Mouse (Mus musculus): ENCODE measurements around the gene Rusc2. TPM values are rescaled to one million over a fixed set of nuclear protein-coding genes. Genes with fewer than 3 reads are reported as not detected.

Gene Rusc2
- polyA plus RNA-seq, 1 experiment, result 15.5 TPM

DNA sequence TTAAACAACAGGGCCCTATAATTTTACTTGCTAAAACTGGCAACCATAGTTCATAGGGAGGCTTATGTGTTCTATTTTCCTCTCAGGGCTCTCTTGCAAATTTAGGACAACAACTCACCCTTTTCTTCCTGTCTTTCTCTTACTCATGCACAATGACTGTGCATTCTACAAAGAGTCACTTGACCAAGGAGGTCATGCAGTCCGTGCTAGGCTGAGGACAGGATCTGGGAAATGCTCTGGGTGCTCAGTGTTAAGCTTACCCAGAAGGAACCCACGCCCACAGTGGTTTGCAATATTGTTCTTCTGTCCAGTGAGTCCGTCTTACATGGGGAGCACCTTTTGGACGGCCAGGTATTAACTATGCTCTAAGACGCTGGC is 2.3 kb downstream of the Rusc2 start:
- H3K27ac ChIP-seq (ENCODE audit: insufficient read depth, low read depth, low read length), result peak overlapping the region; percentile 58
- no peak for TF ChIP-seq CTCF (conservative IDR thresholded peaks at IDR 0.05; ENCODE audit: insufficient read depth, insufficient read length, low read depth, low read length)
- no peak for TF ChIP-seq POLR2A (IDR thresholded peaks at IDR 0.05; ENCODE audit: low read depth, low read length)

DNA sequence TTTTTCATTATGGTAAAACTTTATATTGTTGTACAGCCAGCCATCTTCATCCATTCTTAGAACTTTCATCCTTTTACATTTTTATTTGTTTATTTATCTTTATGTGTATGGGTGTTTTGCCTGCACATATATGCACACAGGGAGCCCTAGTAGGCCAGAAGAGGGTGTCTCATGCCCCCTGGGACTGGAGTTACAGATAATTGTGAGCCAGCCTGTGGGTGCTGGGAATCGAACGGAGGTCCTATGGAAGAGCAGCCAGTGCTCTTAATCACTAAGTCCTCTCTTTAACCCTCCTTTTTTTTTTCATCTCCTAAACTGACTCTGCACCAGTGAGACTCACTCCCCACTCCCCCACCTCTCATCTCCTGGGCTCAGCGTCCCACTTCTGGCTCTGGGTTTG is 2.8 kb downstream of the Rusc2 start:
- no peaks in the 10 kb centered on the region for H3K27me3 ChIP-seq (replicated peaks; ENCODE audit: control insufficient read depth, insufficient read depth, low read length)
- peaks cover 9% of the 10 kb centered on the region; the same call in 1 of the 2 replicates for H3K4me1 ChIP-seq (ENCODE audit: control insufficient read depth, insufficient read depth, low read length)
- WGBS, result 92% methylated on average over 3 of the region's 3 CpGs
- no peaks in the 10 kb centered on the region for H3K36me3 ChIP-seq (ENCODE audit: control insufficient read depth, insufficient read depth, low read length)
- no peak overlapping the region for H3K4me3 ChIP-seq (ENCODE audit: insufficient read depth, low read depth, low read length)
- TF ChIP-seq POLR2A (IDR thresholded peaks at IDR 0.05; ENCODE audit: low read depth, low read length), result no peak
- TF ChIP-seq CTCF (conservative IDR thresholded peaks at IDR 0.05; ENCODE audit: insufficient read depth, insufficient read length, low read depth, low read length), result no peak
- no peak for DNase-seq
- H3K27ac ChIP-seq (ENCODE audit: insufficient read depth, low read depth, low read length), result no peak overlapping the region

More for the DNA sequence above, 2.3 kb downstream of the Rusc2 start:
- peak; percentile 42 for DNase-seq
- Histone ChIP-seq H3K27me3 (replicated peaks; ENCODE audit: control insufficient read depth, insufficient read depth, low read length) (no peaks in the 10 kb centered on the region), H3K36me3 (ENCODE audit: control insufficient read depth, insufficient read depth, low read length) (no peaks in the 10 kb centered on the region), H3K4me1 (ENCODE audit: control insufficient read depth, insufficient read depth, low read length) (peaks cover 8% of the 10 kb centered on the region; the same call in 1 of the 2 replicates), H3K4me3 (ENCODE audit: insufficient read depth, low read depth, low read length) (no peak overlapping the region)
- WGBS, result 60% methylated on average over 5 of the region's 5 CpGs

DNA sequence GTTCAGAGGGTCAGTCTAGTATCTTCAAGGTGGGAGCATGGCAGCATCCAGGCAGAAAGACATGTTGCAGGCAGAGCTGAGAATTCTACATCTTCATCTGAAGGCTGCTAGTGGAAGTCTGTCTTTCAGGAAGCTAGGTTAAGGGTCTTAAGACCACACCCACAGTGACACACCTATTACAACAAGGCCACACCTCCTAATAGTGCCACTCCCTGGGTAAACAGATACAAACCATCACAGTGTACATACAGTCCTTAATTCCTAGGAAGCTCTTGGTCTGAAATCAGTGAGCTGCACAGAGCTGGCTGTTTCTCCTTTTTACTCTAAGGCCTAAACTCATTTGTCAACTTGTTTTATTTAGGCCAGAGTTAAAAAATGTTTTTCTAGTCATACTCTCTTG is 5.2 kb downstream of the Rusc2 start:
- Histone ChIP-seq H3K27me3 (replicated peaks; ENCODE audit: control insufficient read depth, insufficient read depth, low read length) (no peaks in the 10 kb centered on the region), H3K4me1 (ENCODE audit: control insufficient read depth, insufficient read depth, low read length) (peaks cover 17% of the 10 kb centered on the region; the same call in 1 of the 2 replicates), H3K27ac (ENCODE audit: insufficient read depth, low read depth, low read length) (no peak overlapping the region), H3K36me3 (ENCODE audit: control insufficient read depth, insufficient read depth, low read length) (no peaks in the 10 kb centered on the region), H3K4me3 (ENCODE audit: insufficient read depth, low read depth, low read length) (no peak overlapping the region)
- no peak for DNase-seq
- TF ChIP-seq CTCF (conservative IDR thresholded peaks at IDR 0.05; ENCODE audit: insufficient read depth, insufficient read length, low read depth, low read length), result no peak
- no peak for TF ChIP-seq POLR2A (IDR thresholded peaks at IDR 0.05; ENCODE audit: low read depth, low read length)

DNA sequence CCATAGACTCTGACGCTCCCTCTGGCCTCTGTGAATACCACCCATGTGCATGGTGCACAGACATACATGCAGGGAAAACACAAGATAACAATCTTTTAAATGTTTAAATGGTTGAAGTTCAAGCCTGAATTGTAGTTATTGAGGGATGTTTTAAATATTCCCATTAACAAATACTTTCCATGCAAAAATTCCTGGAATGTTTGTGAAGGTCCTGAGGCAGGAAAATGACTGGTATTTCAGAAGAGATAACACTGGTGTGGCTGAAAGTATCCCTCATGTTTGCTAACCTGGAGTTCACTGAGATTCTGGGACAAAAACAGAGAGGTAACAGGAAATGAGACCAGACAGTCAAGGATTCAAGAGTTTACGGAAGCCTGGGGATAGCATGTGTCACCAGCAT is 7.6 kb downstream of the Rusc2 start:
- Histone ChIP-seq H3K4me3 (ENCODE audit: insufficient read depth, low read depth, low read length) (no peak overlapping the region), H3K27me3 (replicated peaks; ENCODE audit: control insufficient read depth, insufficient read depth, low read length) (no peaks in the 10 kb centered on the region), H3K4me1 (ENCODE audit: control insufficient read depth, insufficient read depth, low read length) (peaks cover 20% of the 10 kb centered on the region; the same call in 1 of the 2 replicates), H3K36me3 (ENCODE audit: control insufficient read depth, insufficient read depth, low read length) (no peaks in the 10 kb centered on the region), H3K27ac (ENCODE audit: insufficient read depth, low read depth, low read length) (peak overlapping the region; percentile 77)
- WGBS, result 49% methylated on average over 2 of the region's 2 CpGs
- DNase-seq, result no peak
- TF ChIP-seq CTCF (conservative IDR thresholded peaks at IDR 0.05; ENCODE audit: insufficient read depth, insufficient read length, low read depth, low read length) (no peak), POLR2A (IDR thresholded peaks at IDR 0.05; ENCODE audit: low read depth, low read length) (no peak)

DNA sequence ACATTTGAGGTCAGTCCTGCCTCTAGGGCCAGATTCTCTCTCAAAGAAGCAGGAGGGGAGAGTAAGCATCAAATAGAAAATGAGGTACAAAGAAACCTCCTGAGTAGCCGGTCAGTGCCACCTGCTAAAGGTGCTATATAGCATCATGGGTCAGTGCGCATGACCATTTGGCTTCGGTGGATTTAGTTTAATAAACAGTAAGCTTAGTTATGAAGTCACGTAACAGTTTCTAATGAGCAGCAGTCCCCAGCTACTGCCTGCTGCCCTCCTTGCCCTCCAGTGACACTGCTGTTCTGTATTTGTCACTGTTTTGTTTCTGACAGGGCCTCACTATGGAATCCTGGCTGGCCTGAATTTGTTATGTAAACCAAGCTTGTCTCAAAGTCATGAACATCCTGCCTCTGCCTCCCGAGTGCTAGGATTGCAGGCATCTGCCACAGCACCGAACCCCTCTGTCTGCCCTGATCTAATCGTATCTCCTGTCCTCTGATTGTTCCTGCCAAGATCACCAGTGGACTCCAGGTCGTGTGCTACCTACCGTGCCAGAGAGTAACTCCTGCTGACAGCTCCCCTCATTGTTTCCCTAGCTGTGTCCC is 8.2 kb downstream of the Rusc2 start:
- H3K36me3 ChIP-seq (ENCODE audit: control insufficient read depth, insufficient read depth, low read length), result no peaks in the 10 kb centered on the region
- peak; percentile 46 for DNase-seq
- H3K27me3 ChIP-seq (replicated peaks; ENCODE audit: control insufficient read depth, insufficient read depth, low read length), result no peaks in the 10 kb centered on the region
- peaks cover 24% of the 10 kb centered on the region; the same call in 1 of the 2 replicates for H3K4me1 ChIP-seq (ENCODE audit: control insufficient read depth, insufficient read depth, low read length)
- TF ChIP-seq CTCF (conservative IDR thresholded peaks at IDR 0.05; ENCODE audit: insufficient read depth, insufficient read length, low read depth, low read length) (no peak), POLR2A (IDR thresholded peaks at IDR 0.05; ENCODE audit: low read depth, low read length) (no peak)
- WGBS, result 35% methylated on average over 9 of the region's 9 CpGs
- no peak overlapping the region for H3K4me3 ChIP-seq (ENCODE audit: insufficient read depth, low read depth, low read length)
- peak overlapping the region; percentile 77 for H3K27ac ChIP-seq (ENCODE audit: insufficient read depth, low read depth, low read length)

DNA sequence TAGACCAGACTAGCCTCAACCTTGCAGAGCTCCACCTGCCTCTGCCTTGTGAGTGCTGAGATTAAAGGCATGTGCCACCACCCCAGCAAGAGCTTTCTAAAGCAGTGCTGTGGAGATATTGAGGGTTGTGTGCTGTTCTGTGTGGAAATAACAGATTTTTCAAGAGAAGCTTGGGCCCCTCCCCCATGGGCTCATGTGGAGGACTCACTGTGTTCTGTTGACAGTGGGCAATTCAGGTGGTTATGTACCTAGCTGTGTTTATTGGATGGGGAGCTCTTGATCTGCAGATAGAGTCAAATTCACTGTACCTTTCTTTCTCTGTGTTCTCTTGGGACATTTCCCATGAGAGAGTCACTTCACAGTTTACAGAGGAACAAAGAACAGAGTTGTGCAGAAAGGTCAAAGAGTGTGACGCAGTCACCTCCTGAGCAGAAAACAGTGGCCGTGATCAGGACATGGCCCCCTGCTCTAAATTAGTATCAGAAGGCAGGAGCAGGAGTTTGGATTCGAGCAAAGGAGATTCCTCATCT is 9.8 kb downstream of the Rusc2 start:
- Histone ChIP-seq H3K27ac (ENCODE audit: insufficient read depth, low read depth, low read length) (peak overlapping the region; percentile 12), H3K36me3 (ENCODE audit: control insufficient read depth, insufficient read depth, low read length) (no peaks in the 10 kb centered on the region), H3K27me3 (replicated peaks; ENCODE audit: control insufficient read depth, insufficient read depth, low read length) (no peaks in the 10 kb centered on the region), H3K4me3 (ENCODE audit: insufficient read depth, low read depth, low read length) (no peak overlapping the region), H3K4me1 (ENCODE audit: control insufficient read depth, insufficient read depth, low read length) (peaks cover 27% of the 10 kb centered on the region; the same call in 1 of the 2 replicates)
- DNase-seq, result no peak
- TF ChIP-seq POLR2A (IDR thresholded peaks at IDR 0.05; ENCODE audit: low read depth, low read length) (no peak), CTCF (conservative IDR thresholded peaks at IDR 0.05; ENCODE audit: insufficient read depth, insufficient read length, low read depth, low read length) (no peak)
- 76% methylated on average over 3 of the region's 3 CpGs for WGBS

DNA sequence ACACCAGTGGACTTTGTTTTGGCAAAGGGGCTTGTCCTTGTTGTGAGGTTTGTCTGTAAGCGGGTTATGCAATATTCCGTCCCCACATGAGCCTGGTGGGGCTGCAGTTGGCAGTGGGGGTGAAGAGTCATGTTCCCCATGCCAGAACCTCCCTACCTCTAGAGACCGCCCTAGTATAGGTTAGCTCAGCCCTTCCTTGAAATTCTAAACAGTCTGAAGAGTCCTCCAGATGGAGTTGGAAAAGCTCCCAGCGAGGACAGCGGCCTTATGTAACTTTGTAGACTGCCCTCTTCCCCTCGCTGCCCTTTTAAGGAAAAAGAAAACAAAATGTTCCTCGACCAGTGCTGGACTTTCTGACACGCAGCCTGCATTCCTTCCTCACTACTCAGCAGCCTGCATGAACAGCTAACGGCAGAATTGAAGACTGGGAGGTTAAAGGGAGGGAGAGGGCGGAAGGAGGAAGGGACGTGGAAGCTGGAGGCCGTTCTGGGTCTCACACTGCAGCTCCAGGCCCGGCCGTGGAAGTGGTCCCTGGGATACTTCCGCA is 12.6 kb downstream of the Rusc2 start:
- DNase-seq, result peak; percentile 95

More for the DNA sequence above, 12.6 kb downstream of the Rusc2 start:
- TF ChIP-seq CTCF (conservative IDR thresholded peaks at IDR 0.05; ENCODE audit: insufficient read depth, insufficient read length, low read depth, low read length), result 0 out of 2 replicates have a peak, but pooled peaks have one; percentile 2
- TF ChIP-seq POLR2A (IDR thresholded peaks at IDR 0.05; ENCODE audit: low read depth, low read length), result peak; percentile 49
- 4% methylated on average over 15 of the region's 15 CpGs for WGBS
- Histone ChIP-seq H3K4me1 (ENCODE audit: control insufficient read depth, insufficient read depth, low read length) (peaks cover 39% of the 10 kb centered on the region; the same call in 1 of the 2 replicates), H3K27me3 (replicated peaks; ENCODE audit: control insufficient read depth, insufficient read depth, low read length) (no peaks in the 10 kb centered on the region), H3K4me3 (ENCODE audit: insufficient read depth, low read depth, low read length) (peak overlapping the region; percentile 8; the same call in 1 of the 2 replicates), H3K36me3 (ENCODE audit: control insufficient read depth, insufficient read depth, low read length) (no peaks in the 10 kb centered on the region), H3K27ac (ENCODE audit: insufficient read depth, low read depth, low read length) (peak overlapping the region; percentile 95)
